Mouse (Mus musculus) layer of hippocampus, postnatal 14 days (tissue): ENCODE results near the gene Fads3. TPM values are rescaled to one million over a fixed set of nuclear protein-coding genes. Genes with fewer than 3 reads are reported as not detected.

Experiments used
- DNase-seq, 2 experiments: peaks; one replicate each; pipeline ENCODE4 v3.0.0; 2021 to 2022; ENCODE audit warnings: low spot score in 2 of 2, mixed read lengths in 1 of 2
- total RNA-seq, 2 experiments: library from RNA; stranded (reverse); gene quantifications; 2 replicates each; pipeline ENCODE4 v1.2.3; 2021

The Fads3 gene
- total RNA-seq, 2 experiments from 2014 or later = 34.3 to 36.8 TPM

GRCm38 (mm10) chr19:10019214-10019760 lies 22.1 kb upstream of the Fads3 start:
- no peak for DNase-seq

GRCm38 (mm10) chr19:10021981-10022380 lies 19.4 kb upstream of the Fads3 start:
- DNase-seq = no peak

GRCm38 (mm10) chr19:10022414-10023303 lies 18.7 kb upstream of the Fads3 start:
- peak; percentile 67 to 79 for DNase-seq

GRCm38 (mm10) chr19:10023304-10023758 lies 18.0 kb upstream of the Fads3 start:
- no peak for DNase-seq

GRCm38 (mm10) chr19:10025169-10025875 lies 16.0 kb upstream of the Fads3 start:
- peak in 1 of 2 experiments; percentile 64 for DNase-seq

- DNase-seq = no peak
Measured at GRCm38 (mm10) chr19:10029746-10030145, 11.6 kb upstream of the Fads3 start.

- peak; percentile 60 to 76 for DNase-seq
Measured at GRCm38 (mm10) chr19:10033211-10033973, 8.0 kb upstream of the Fads3 start.

- DNase-seq = no peak
Measured at GRCm38 (mm10) chr19:10034356-10034755, 7.0 kb upstream of the Fads3 start.

- DNase-seq = peak; percentile 79 to 82
Measured at GRCm38 (mm10) chr19:10034785-10035447, 6.5 kb upstream of the Fads3 start.

GRCm38 (mm10) chr19:10037534-10037933 lies 3.8 kb upstream of the Fads3 start:
- DNase-seq = no peak

- DNase-seq = no peak
Measured at GRCm38 (mm10) chr19:10038364-10038763, 3.0 kb upstream of the Fads3 start.

GRCm38 (mm10) chr19:10038910-10039309 lies 2.5 kb upstream of the Fads3 start:
- no peak for DNase-seq

- DNase-seq = no peak
Measured at GRCm38 (mm10) chr19:10039615-10040014, 1.8 kb upstream of the Fads3 start.

- DNase-seq = peak in 1 of 2 experiments; percentile 49
Measured at GRCm38 (mm10) chr19:10040866-10041387, 442 bp upstream of the Fads3 start.

- no peak for DNase-seq
Measured at GRCm38 (mm10) chr19:10042232-10042631, 863 bp downstream of the Fads3 start.

GRCm38 (mm10) chr19:10042816-10043215 lies 1.4 kb downstream of the Fads3 start:
- DNase-seq = no peak

- DNase-seq = no peak
Measured at GRCm38 (mm10) chr19:10043643-10044042, 2.3 kb downstream of the Fads3 start.

- no peak for DNase-seq
Measured at GRCm38 (mm10) chr19:10045707-10046106, 4.3 kb downstream of the Fads3 start.

GRCm38 (mm10) chr19:10046346-10046745 lies 5.0 kb downstream of the Fads3 start:
- no peak for DNase-seq

- DNase-seq = no peak
Measured at GRCm38 (mm10) chr19:10046983-10047382, 5.6 kb downstream of the Fads3 start.
